Mouse (Mus musculus): ENCODE measurements around the gene Ubash3a. TPM values are rescaled to one million over a fixed set of nuclear protein-coding genes. Genes with fewer than 3 reads are reported as not detected.
A peak's percentile ranks its signal among the peaks of the same experiment; 100 is the strongest.

Gene Ubash3a
- total RNA-seq (2021), result not detected

GRCm38 (mm10) chr17:31207771-31208334 lies at the start of gene Ubash3a:
Gene Ubash3a, plus strand, starts transcription at chr17:31207873.
- no peak for DNase-seq
- intact Hi-C loops (cut with DNase I), result no loop called here

DNA sequence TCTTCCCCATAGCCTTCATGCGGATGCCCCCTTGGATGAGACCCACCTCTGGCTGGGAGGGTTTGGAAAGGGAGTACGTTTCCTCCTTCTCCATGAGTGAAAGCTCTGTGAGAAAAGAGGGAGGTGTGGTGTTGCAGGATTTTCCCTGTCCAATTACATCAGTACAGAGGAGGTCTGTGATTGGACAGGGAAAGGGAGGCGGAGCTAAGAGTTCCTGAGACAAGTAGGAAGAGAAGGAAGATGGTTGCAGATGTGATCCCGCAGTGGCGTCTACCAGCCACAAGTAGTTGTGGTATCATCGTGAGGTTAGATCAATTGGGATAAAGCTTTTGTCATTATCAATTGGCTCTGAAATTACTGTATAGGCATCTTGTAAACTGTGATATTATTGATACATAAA lies 49.8 kb upstream of the Ubash3a start:
- intact Hi-C loops (cut with DNase I), result no loop called here
- no peak for DNase-seq

- intact Hi-C loops (cut with DNase I), result no loop called here
These were observed 47.4 kb upstream of the Ubash3a start for GRCm38 (mm10) chr17:31160291-31160690.

DNA sequence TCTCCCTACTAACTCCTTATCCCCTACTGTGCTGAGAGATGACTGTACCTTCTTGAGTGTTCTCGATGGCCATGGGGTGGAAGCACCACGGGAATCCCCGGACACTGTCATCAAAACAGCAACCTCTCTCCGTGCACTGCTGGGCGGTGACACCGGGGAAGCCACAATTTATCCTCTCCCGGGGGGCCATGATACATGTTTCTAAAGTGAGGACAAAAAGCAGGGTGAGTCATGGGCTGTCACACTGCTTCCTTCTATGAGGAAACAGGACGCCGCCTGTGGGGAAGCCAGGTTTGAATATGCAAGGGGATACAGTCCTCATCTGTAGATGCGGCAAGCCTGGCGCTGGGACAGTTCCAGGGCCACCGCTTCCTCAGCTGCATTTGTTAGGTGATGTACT lies 45.1 kb upstream of the Ubash3a start:
- no peak for DNase-seq
- intact Hi-C loops (cut with DNase I), result no loop called here

More at GRCm38 (mm10) chr17:31160291-31160690, 47.4 kb upstream of the Ubash3a start:
- no peak for DNase-seq

- DNase-seq, result no peak
- intact Hi-C loops (cut with DNase I), result no loop called here
These were observed 43.9 kb upstream of the Ubash3a start for GRCm38 (mm10) chr17:31163821-31164220.

DNA sequence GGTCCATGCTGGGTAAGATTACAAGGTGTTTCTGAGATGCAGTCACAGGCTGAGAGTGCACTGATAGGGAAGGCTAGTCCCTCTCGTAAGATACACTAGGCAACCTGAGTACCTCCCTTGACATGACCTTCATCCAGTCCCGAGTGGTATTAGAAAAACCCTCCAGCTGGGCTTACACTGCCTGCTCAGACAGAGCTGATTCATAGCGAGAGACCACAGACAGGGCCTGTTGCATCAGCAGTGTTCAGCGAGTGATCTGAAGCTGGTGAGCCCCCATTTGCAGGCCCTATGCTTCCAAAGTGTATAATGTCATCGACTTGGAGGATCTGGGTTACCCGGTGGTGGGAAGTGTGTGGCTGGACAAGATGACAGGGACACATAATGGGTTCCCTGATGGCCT lies 42.5 kb upstream of the Ubash3a start, which contains the start of gene Tff1:
Gene Tff1, minus strand, starts transcription at position 151 of the 400 bp plus-strand sequence.
- intact Hi-C loops (cut with DNase I), result no loop called here
- DNase-seq, result no peak

DNA sequence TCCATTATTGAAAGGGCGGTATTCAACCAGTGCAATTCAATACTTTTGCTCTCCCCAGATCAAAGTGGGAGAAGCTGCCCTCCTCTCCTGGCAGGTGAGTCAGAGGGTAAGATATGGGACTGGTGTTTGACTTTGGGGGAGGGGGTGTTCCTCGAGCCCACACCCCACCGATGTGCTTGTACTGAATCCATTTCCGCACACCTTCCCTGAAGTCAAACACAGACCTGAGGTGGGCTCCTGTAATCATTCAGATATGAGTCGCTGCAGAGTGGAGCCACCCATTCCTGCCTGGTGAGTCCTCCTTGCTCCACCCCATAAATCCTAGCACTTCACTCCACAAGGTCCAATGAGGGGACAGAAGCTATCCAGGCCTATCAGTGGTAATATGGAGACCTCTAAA lies 37.9 kb upstream of the Ubash3a start:
- DNase-seq, result no peak
- intact Hi-C loops (cut with DNase I), result no loop called here

- intact Hi-C loops (cut with DNase I), result no loop called here
These were observed 31.4 kb upstream of the Ubash3a start for GRCm38 (mm10) chr17:31176321-31176720.

DNA sequence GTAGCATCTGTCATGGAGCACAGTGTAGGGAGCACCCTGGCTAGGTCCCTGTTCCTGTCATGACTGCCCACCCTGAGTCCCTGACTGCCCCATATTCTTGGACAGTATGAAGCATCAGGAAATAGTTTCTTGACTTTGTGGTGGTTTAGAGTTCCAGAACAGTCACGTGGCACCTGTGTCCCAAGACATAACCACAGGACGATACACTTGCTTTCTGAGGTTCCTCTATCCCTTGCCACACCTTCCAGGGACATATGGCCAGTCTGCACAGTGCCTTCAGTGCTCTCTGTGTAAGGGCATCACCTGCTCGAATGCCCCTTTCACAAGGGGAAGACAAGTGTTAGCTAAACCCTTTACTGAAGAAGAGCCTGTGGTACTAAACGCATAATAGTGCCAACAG lies 26.2 kb upstream of the Ubash3a start:
- intact Hi-C loops (cut with DNase I), result no loop called here

More at GRCm38 (mm10) chr17:31176321-31176720, 31.4 kb upstream of the Ubash3a start:
- DNase-seq, result no peak

GRCm38 (mm10) chr17:31183180-31183974 lies 24.3 kb upstream of the Ubash3a start:
- intact Hi-C loops (cut with DNase I), result no loop called here
- DNase-seq, result no peak

More for the DNA sequence above, 26.2 kb upstream of the Ubash3a start:
- no peak for DNase-seq

- DNase-seq, result no peak
- intact Hi-C loops (cut with DNase I), result no loop called here
These were observed 23.2 kb upstream of the Ubash3a start for GRCm38 (mm10) chr17:31184269-31184990.

DNA sequence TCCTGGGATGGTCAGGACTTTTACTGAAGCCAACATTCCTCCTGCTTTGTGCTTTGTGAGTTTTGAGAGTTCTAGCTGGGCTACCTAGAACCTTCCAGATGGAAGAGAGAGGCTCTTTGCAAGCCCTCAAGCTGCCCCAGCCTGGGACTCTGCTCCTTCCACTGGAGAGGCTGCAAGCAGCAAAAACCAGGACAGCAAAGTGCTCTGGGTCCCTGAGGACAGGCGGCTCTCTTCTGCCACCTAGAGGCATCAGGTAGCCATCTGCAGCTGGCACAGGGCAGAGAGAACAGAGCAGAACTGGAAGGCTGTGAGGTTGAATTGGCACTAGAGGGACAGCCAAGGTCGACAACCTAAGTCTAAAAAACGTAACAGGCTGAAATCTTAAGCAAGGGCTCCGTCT lies 20.3 kb upstream of the Ubash3a start:
- peak; percentile 58 to 68 for DNase-seq
- intact Hi-C loops (cut with DNase I), result loop anchor here (1.0 to 5.0 kb wide), 3 partner anchors 49 to 176 kb away; no protein-coding TSS in a partner anchor

DNA sequence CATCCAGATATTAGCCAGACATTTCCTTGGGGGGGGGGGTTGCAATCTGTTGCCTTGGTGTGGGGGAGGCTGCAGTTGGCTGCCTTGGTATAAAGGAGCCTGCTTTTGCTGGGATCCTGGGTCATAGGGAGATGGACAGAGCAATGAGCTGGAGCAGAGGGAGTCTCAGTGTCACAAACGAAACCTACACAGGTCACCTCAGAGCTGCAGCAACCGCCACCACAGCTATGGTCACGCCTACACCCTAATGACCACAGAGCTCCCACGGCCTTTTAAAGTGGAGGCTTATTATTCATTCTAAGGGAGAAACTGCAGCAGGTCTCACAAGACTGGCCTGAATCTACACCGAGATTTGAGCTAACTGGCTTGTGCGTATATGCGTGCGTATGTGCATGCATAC lies 15.8 kb upstream of the Ubash3a start:
- intact Hi-C loops (cut with DNase I), result no loop called here
- DNase-seq, result no peak

- intact Hi-C loops (cut with DNase I), result no loop called here
- DNase-seq, result no peak
These were observed 15.0 kb upstream of the Ubash3a start for GRCm38 (mm10) chr17:31192663-31193062.

DNA sequence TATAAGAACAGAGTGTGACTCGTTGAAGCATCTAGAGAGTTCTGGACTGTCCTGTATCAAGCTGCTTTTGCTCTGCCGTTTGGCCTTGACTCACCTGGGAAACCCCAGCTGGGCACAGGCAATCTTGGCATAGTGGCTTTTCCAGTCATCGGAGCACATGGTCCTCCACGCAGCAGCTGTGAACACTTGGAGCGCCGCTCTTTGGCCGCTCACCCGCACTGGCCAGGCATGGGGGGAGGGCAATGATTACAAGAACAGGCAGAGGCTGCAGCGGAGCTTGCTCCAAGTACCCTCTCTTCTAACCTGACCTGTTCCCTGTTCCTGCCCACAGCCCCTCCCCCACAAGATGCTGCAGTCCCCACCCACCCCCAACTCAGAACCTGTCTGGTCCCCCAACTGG lies 14.3 kb upstream of the Ubash3a start:
- intact Hi-C loops (cut with DNase I), result no loop called here
- no peak for DNase-seq

DNA sequence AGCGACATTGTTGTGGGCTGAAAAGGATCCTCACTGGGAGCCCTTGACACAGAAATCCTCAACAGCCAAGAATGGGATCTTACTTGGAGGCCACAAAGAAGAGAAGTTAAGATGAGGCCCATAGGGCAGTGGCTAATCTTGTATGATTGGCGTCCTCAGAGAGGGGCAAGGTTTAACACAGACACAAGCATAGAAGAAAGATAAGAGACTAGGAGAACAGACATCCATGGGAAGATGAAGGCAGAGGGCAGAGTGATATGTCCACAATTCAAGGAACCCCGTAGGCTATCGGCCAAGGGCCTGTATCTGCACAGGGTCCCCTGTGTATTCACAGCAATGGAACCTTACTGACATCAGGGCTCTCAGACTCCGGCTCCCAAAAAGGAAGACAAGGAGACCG lies 12.5 kb upstream of the Ubash3a start:
- DNase-seq, result no peak
- intact Hi-C loops (cut with DNase I), result no loop called here

- no peak for DNase-seq
- intact Hi-C loops (cut with DNase I), result no loop called here
These were observed 11.4 kb upstream of the Ubash3a start for GRCm38 (mm10) chr17:31196283-31196682.

DNA sequence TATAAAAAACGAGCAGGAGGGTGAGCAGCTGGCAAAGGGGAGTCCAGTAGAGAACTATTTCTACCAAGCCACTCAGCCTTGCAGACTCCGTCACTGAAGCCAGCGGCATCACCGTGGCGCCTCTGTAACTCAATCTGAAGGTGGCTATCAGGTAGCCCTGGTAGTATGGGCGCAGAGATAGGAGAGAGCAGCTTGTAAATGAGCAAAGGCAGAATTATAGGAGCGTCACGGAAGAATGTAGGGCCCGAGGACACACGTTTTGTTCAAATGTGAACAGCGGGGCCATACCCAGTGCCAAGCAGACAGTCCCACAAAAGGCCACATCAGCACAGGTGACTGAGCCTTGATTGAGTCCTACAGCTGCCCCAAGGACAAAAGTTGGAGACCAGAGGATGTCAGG lies 8.8 kb upstream of the Ubash3a start, which contains the start of gene Tmprss3:
Gene Tmprss3, minus strand, starts transcription at position 101 of the 400 bp plus-strand sequence.
- no peak for DNase-seq
- intact Hi-C loops (cut with DNase I), result no loop called here

GRCm38 (mm10) chr17:31208654-31209053 lies 981 bp downstream of the Ubash3a start:
- no peak for DNase-seq
- intact Hi-C loops (cut with DNase I), result no loop called here

DNA sequence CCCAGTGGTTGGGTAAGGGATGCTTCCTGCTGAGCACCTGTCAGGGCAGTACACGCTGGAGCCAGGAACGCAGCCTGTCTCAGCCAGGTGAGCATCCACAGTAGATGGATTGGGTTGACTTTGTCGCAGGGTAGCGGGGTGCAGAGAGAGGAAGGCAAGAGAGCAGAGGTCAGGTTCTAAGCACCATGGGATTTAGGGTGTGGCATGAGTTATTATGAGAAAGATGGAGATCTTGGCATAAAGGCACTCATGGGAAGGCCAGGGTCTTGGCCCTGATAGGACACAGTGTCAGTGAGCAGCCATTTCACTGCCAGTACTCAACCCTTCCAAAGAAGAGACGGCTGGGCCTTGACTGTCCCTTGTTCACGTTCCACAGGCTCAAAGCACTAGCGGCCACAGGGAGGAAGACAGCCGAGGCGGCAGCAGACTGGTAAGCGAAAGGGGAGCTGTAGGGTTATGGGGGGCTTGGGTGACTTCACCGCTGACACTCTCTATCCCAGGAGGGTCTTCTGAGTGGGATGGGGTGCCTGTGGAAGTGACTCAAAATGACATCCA lies 1.8 kb downstream of the Ubash3a start:
- DNase-seq, result no peak
- intact Hi-C loops (cut with DNase I), result no loop called here

GRCm38 (mm10) chr17:31210299-31210698 lies 2.6 kb downstream of the Ubash3a start:
- DNase-seq, result no peak
- intact Hi-C loops (cut with DNase I), result no loop called here
